Mouse (Mus musculus) kidney, embryonic 14.5 days (tissue): ENCODE measurements around the gene Itga8. TPM values are rescaled to one million over a fixed set of nuclear protein-coding genes. Genes with fewer than 3 reads are reported as not detected.

Source experiments
- ATAC-seq: fragments of 200-750 bp; cut with Nextera tagmentation; 2 replicates; pipeline ENCODE4 v1.8.0; 2017; ENCODE audit warnings: moderate number of reproducible peaks, mild to moderate bottlenecking, moderate TSS enrichment, moderate library complexity; ENCODE audit not compliant: low FRiP score, low TSS enrichment
- H3K27ac ChIP-seq: fragments of 300-500 bp; sonication (generic); 2 replicates; pipeline ENCODE4 v1.5.1; 2014; ENCODE audit warnings: low read depth, mild to moderate bottlenecking, low read length, moderate library complexity, mixed read lengths
- H3K27me3 ChIP-seq: fragments of 300-500 bp; sonication (generic); 2 replicates; pipeline ENCODE4 v1.6.1; 2014; ENCODE audit warnings: mild to moderate bottlenecking, low read length; ENCODE audit not compliant: control insufficient read depth, insufficient read depth
- H3K36me3 ChIP-seq: fragments of 300-500 bp; sonication (generic); 2 replicates; pipeline ENCODE4 v1.6.1; 2014; ENCODE audit warnings: low read length, mixed read lengths; ENCODE audit not compliant: control insufficient read depth, insufficient read depth
- H3K4me1 ChIP-seq: fragments of 300-500 bp; sonication (generic); 2 replicates; pipeline ENCODE4 v1.6.1; 2014; ENCODE audit warnings: low read length, mixed read lengths; ENCODE audit not compliant: control insufficient read depth, insufficient read depth
- H3K4me2 ChIP-seq: fragments of 300-500 bp; sonication (generic); replicated peaks from 2 replicates; pipeline ENCODE4 v1.6.1; 2014; ENCODE audit warnings: low read depth, mild to moderate bottlenecking, low read length
- H3K4me3 ChIP-seq: fragments of 300-500 bp; sonication (generic); 2 replicates; pipeline ENCODE4 v1.5.1; 2014; ENCODE audit warnings: mild to moderate bottlenecking, low read length
- H3K9ac ChIP-seq: fragments of 300-500 bp; sonication (generic); 2 replicates; pipeline ENCODE4 v1.6.1; 2014; ENCODE audit warnings: low read depth, mild to moderate bottlenecking, low read length, moderate library complexity
- H3K9me3 ChIP-seq: fragments of 300-500 bp; sonication (generic); 2 replicates; pipeline ENCODE4 v1.6.1; 2016; ENCODE audit warnings: low read length; ENCODE audit not compliant: control insufficient read depth
- whole genome bisulfite sequencing: fragments of 180-500 bp; shearing (Covaris S2); extraction: QIAGEN DNeasy Blood & Tissue Kit; methylation state at CpG from one replicate; pipeline ENCODE4 v1.1.7; 2014; 5-methylcytosine and 5-hydroxymethylcytosine counted together
- polyA plus RNA-seq: library from polyadenylated mRNA; unstranded; fragments of >200 nt; fragmentation: Nextera tagmentation; extraction: Ambion mirVana; gene quantifications from 2 replicates; pipeline ENCODE4 v1.2.1, GENCODE M21; 2014

Itga8 gene
- polyA plus RNA-seq, 1 experiment from 2014 or later = 48.2 TPM

GRCm38 (mm10) chr2:12325868-12326267 is 24.1 kb upstream of the Itga8 start:
- no peaks in the 10 kb centered on the region for H3K9me3 ChIP-seq
- H3K27me3 ChIP-seq = no peaks in the 10 kb centered on the region
- no peak for ATAC-seq
- no peak overlapping the region for H3K4me2 ChIP-seq
- no peak overlapping the region for H3K4me3 ChIP-seq
- no peak overlapping the region for H3K9ac ChIP-seq
- WGBS = 87% methylated on average over 2 of the region's 2 CpGs
- H3K27ac ChIP-seq = no peak overlapping the region
- no peaks in the 10 kb centered on the region for H3K36me3 ChIP-seq
- H3K4me1 ChIP-seq = peaks cover 5% of the 10 kb centered on the region; the same call in 1 of the 2 replicates

- no peak for ATAC-seq
- Histone ChIP-seq H3K4me3 (no peak overlapping the region), H3K27ac (no peak overlapping the region)
These were observed 23.7 kb upstream of the Itga8 start for GRCm38 (mm10) chr2:12325417-12325816.

GRCm38 (mm10) chr2:12320914-12321313 is 19.2 kb upstream of the Itga8 start:
- WGBS = 89% methylated on average over 4 of the region's 4 CpGs
- Histone ChIP-seq H3K4me1 (no peaks in the 10 kb centered on the region), H3K36me3 (no peaks in the 10 kb centered on the region), H3K9me3 (no peaks in the 10 kb centered on the region), H3K27me3 (no peaks in the 10 kb centered on the region), H3K9ac (no peak overlapping the region), H3K4me3 (no peak overlapping the region), H3K27ac (no peak overlapping the region), H3K4me2 (no peak overlapping the region)
- no peak for ATAC-seq

More at GRCm38 (mm10) chr2:12325417-12325816, 23.7 kb upstream of the Itga8 start:
- H3K9me3 ChIP-seq = no peaks in the 10 kb centered on the region
- no peak overlapping the region for H3K4me2 ChIP-seq
- H3K36me3 ChIP-seq = no peaks in the 10 kb centered on the region
- peaks cover 5% of the 10 kb centered on the region; the same call in 1 of the 2 replicates for H3K4me1 ChIP-seq
- 70% methylated on average over 6 of the region's 6 CpGs for WGBS
- H3K27me3 ChIP-seq = no peaks in the 10 kb centered on the region
- H3K9ac ChIP-seq = no peak overlapping the region

GRCm38 (mm10) chr2:12318715-12319114 is 17.0 kb upstream of the Itga8 start:
- Histone ChIP-seq H3K9me3 (no peaks in the 10 kb centered on the region), H3K27ac (no peak overlapping the region), H3K4me2 (no peak overlapping the region), H3K9ac (no peak overlapping the region), H3K27me3 (no peaks in the 10 kb centered on the region), H3K4me1 (no peaks in the 10 kb centered on the region), H3K36me3 (no peaks in the 10 kb centered on the region), H3K4me3 (no peak overlapping the region)
- no peak for ATAC-seq
- 94% methylated on average over 3 of the region's 3 CpGs for WGBS

- Histone ChIP-seq H3K4me3 (no peak overlapping the region), H3K27me3 (no peaks in the 10 kb centered on the region), H3K4me1 (no peaks in the 10 kb centered on the region), H3K4me2 (no peak overlapping the region), H3K9ac (no peak overlapping the region), H3K9me3 (no peaks in the 10 kb centered on the region), H3K27ac (no peak overlapping the region), H3K36me3 (no peaks in the 10 kb centered on the region)
- WGBS = 76% methylated on average over 4 of the region's 4 CpGs
- no peak for ATAC-seq
These were observed 16.3 kb upstream of the Itga8 start for GRCm38 (mm10) chr2:12318036-12318435.

GRCm38 (mm10) chr2:12317343-12317742 is 15.6 kb upstream of the Itga8 start:
- no peaks in the 10 kb centered on the region for H3K36me3 ChIP-seq
- no peaks in the 10 kb centered on the region for H3K27me3 ChIP-seq
- ATAC-seq = peak; percentile 49; the same call in 1 of the 2 replicates
- no peak overlapping the region for H3K4me3 ChIP-seq
- no peak overlapping the region for H3K27ac ChIP-seq
- H3K4me1 ChIP-seq = no peaks in the 10 kb centered on the region
- no peaks in the 10 kb centered on the region for H3K9me3 ChIP-seq
- H3K4me2 ChIP-seq = no peak overlapping the region
- no peak overlapping the region for H3K9ac ChIP-seq
- 81% methylated on average over 5 of the region's 5 CpGs for WGBS

GRCm38 (mm10) chr2:12316361-12316760 is 14.6 kb upstream of the Itga8 start:
- Histone ChIP-seq H3K27ac (no peak overlapping the region), H3K4me1 (no peaks in the 10 kb centered on the region), H3K4me3 (no peak overlapping the region), H3K9me3 (no peaks in the 10 kb centered on the region), H3K36me3 (no peaks in the 10 kb centered on the region), H3K9ac (no peak overlapping the region), H3K4me2 (no peak overlapping the region), H3K27me3 (no peaks in the 10 kb centered on the region)
- ATAC-seq = no peak; the same call in 1 of the 2 replicates
- WGBS = 39% methylated on average over 7 of the region's 7 CpGs

GRCm38 (mm10) chr2:12314028-12314427 is 12.3 kb upstream of the Itga8 start:
- Histone ChIP-seq H3K9ac (no peak overlapping the region), H3K9me3 (no peaks in the 10 kb centered on the region), H3K36me3 (no peaks in the 10 kb centered on the region), H3K4me2 (no peak overlapping the region), H3K27ac (no peak overlapping the region), H3K4me1 (no peaks in the 10 kb centered on the region), H3K4me3 (no peak overlapping the region), H3K27me3 (no peaks in the 10 kb centered on the region)
- ATAC-seq = no peak
- 79% methylated on average over 6 of the region's 6 CpGs for WGBS

- Histone ChIP-seq H3K27ac (no peak overlapping the region), H3K4me3 (no peak overlapping the region), H3K9me3 (no peaks in the 10 kb centered on the region), H3K9ac (no peak overlapping the region), H3K4me2 (no peak overlapping the region), H3K36me3 (no peaks in the 10 kb centered on the region), H3K27me3 (no peaks in the 10 kb centered on the region), H3K4me1 (no peaks in the 10 kb centered on the region)
- no peak for ATAC-seq
These were observed 6.7 kb upstream of the Itga8 start for GRCm38 (mm10) chr2:12308466-12308865.

- Histone ChIP-seq H3K9ac (no peak overlapping the region), H3K36me3 (no peaks in the 10 kb centered on the region), H3K4me3 (no peak overlapping the region), H3K4me2 (no peak overlapping the region), H3K27me3 (no peaks in the 10 kb centered on the region), H3K4me1 (no peaks in the 10 kb centered on the region), H3K27ac (no peak overlapping the region), H3K9me3 (no peaks in the 10 kb centered on the region)
- no peak for ATAC-seq
These were observed 5.6 kb upstream of the Itga8 start for GRCm38 (mm10) chr2:12307311-12307710.
